25 mouse cellular contexts compared by ENCODE assay signal in the genomic region with DNA sequence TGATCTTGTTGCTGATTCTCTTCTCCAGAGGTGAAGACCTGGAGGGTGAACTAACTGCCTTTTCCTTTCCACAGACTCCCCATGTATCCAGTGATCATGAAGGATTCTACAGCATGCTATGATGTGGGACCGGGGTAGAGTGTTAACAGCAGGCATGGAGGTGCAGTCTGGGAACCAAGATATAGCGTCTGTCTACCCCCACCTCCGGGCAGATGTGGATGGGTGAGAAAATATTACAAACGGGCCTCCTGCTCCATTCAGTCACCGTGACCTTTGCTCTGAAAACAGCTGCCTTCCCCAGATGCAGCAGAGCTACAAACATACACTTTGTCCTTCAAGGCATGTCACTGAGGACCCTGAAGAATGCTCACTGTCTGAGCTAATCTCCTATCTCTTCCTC.
A peak's percentile ranks its signal among the peaks of the same experiment; 100 is the strongest.
DNase-seq lines count a peak whose midpoint lies in the region; ATAC-seq and TF ChIP-seq lines count a peak whose summit lies in the region.
"Had no signal": no experiment of that assay in that cellular context is flagged by ENCODE, and none has a peak within 500 bp of the region (broad histone marks: within the 10 kb centered on the region; RNA-seq: fewer than 3 reads in every experiment).

No protein-coding gene starts in this region.

- no peak for TF ChIP-seq POLR2A in testis, adult 2 months (IDR thresholded peaks at IDR 0.05; ENCODE audit: control insufficient read depth, low read depth, low read length)

- H3K4me2 ChIP-seq in hindbrain, embryonic 16.5 days (ENCODE audit: low read length), result no peak overlapping the region
- no peak overlapping the region for H3K4me2 ChIP-seq in intestine, embryonic 16.5 days (ENCODE audit: low read depth, low read length)
- no peak overlapping the region for H3K4me2 ChIP-seq in intestine, postnatal 0 days (replicated peaks; ENCODE audit: low read depth)
- H3K4me2 ChIP-seq: embryonic facial prominence, embryonic 12.5 days; forebrain, embryonic 13.5 days had no signal

- no peak for ATAC-seq in hindbrain, embryonic 16.5 days
- peak; percentile 56; the same call in 1 of the 2 replicates for ATAC-seq in intestine, embryonic 16.5 days
- ATAC-seq in intestine, postnatal 0 days, result no peak
- ATAC-seq: activated CD4-positive, CD25-positive, alpha-beta regulatory T cell, adult 4 months; CD4-positive, CD25-positive, alpha-beta regulatory T cell, adult 4 months; forebrain, embryonic 13.5 days; Patski had no signal

- H3K4me1 ChIP-seq in hindbrain, embryonic 10.5 days (replicated peaks), result no peaks in the 10 kb centered on the region
- no peaks in the 10 kb centered on the region for H3K4me1 ChIP-seq in hindbrain, embryonic 16.5 days (ENCODE audit: control insufficient read depth, insufficient read depth, low read depth, low read length)
- H3K4me1 ChIP-seq in intestine, embryonic 16.5 days (ENCODE audit: control insufficient read depth, insufficient read depth, low read length), result peaks cover 4% of the 10 kb centered on the region; the same call in 1 of the 2 replicates
- no peaks in the 10 kb centered on the region for H3K4me1 ChIP-seq in intestine, postnatal 0 days (replicated peaks; ENCODE audit: control insufficient read depth, insufficient read depth, low read length)
- H3K4me1 ChIP-seq in testis, adult 2 months (ENCODE audit: control insufficient read depth, insufficient read depth, low read length), result peaks cover 7% of the 10 kb centered on the region
- H3K4me1 ChIP-seq: embryonic facial prominence, embryonic 12.5 days had no signal

- no peaks in the 10 kb centered on the region for H3K27me3 ChIP-seq in hindbrain, embryonic 10.5 days (ENCODE audit: insufficient read depth, poor library complexity, severe bottlenecking)
- no peaks in the 10 kb centered on the region for H3K27me3 ChIP-seq in hindbrain, embryonic 16.5 days (replicated peaks; ENCODE audit: control insufficient read depth, insufficient read depth, low read length)
- no peaks in the 10 kb centered on the region for H3K27me3 ChIP-seq in intestine, embryonic 16.5 days (replicated peaks; ENCODE audit: control insufficient read depth, insufficient read depth, low read length)
- H3K27me3 ChIP-seq in intestine, postnatal 0 days (replicated peaks; ENCODE audit: control insufficient read depth, insufficient read depth, low read length), result no peaks in the 10 kb centered on the region
- H3K27me3 ChIP-seq in testis, adult 2 months (ENCODE audit: control insufficient read depth, insufficient read depth, low read length), result no peaks in the 10 kb centered on the region
- H3K27me3 ChIP-seq: CH12.LX; embryonic facial prominence, embryonic 12.5 days; forebrain, embryonic 13.5 days; Patski had no signal

- 0 out of 2 replicates have a peak overlapping the region, but pooled peaks have one; percentile 12 for H3K27ac ChIP-seq in hindbrain, embryonic 10.5 days
- H3K27ac ChIP-seq in hindbrain, embryonic 16.5 days (ENCODE audit: low read depth, low read length), result no peak overlapping the region
- no peak overlapping the region for H3K27ac ChIP-seq in intestine, embryonic 16.5 days (ENCODE audit: low read length)
- no peak overlapping the region for H3K27ac ChIP-seq in intestine, postnatal 0 days (ENCODE audit: low read depth, low read length)
- H3K27ac ChIP-seq in testis, adult 2 months (ENCODE audit: control insufficient read depth, insufficient read depth, low read depth, low read length), result no peak overlapping the region
- H3K27ac ChIP-seq: embryonic facial prominence, embryonic 10.5 days; embryonic facial prominence, embryonic 12.5 days; forebrain, embryonic 13.5 days had no signal

- peak; percentile 51 for DNase-seq in heart, adult 11 months
- DNase-seq in heart, postnatal 4 days, result no peak
- no peak for DNase-seq in hindbrain, embryonic 10.5 days (ENCODE audit: low spot score)
- DNase-seq in testis, postnatal 14 days (ENCODE audit: low spot score), result no peak
- DNase-seq: adrenal gland, adult 8-10 months; adrenal gland, postnatal 14 days; adrenal gland, postnatal 36 days; B cell, adult 2 months; cerebellum, adult 11-12 months; cerebellum, adult 2 months; cerebellum, adult 9-10 months; cerebellum, postnatal 10 days; cerebellum, postnatal 25 days had no signal

- peaks cover 47% of the 10 kb centered on the region for H3K36me3 ChIP-seq in hindbrain, embryonic 10.5 days
- peaks cover 10% of the 10 kb centered on the region for H3K36me3 ChIP-seq in hindbrain, embryonic 16.5 days (ENCODE audit: control insufficient read depth, insufficient read depth, low read length)
- peaks cover 4% of the 10 kb centered on the region for H3K36me3 ChIP-seq in intestine, embryonic 16.5 days (ENCODE audit: control insufficient read depth, insufficient read depth, low read length)
- peaks cover 29% of the 10 kb centered on the region for H3K36me3 ChIP-seq in intestine, postnatal 0 days (ENCODE audit: control insufficient read depth, insufficient read depth)
- H3K36me3 ChIP-seq in testis, adult 2 months (ENCODE audit: control insufficient read depth, insufficient read depth, low read length), result no peaks in the 10 kb centered on the region
- H3K36me3 ChIP-seq: G1E had no signal

- no peak overlapping the region for H3K9ac ChIP-seq in hindbrain, embryonic 16.5 days (ENCODE audit: low read depth, low read length)
- no peak overlapping the region for H3K9ac ChIP-seq in intestine, embryonic 16.5 days (ENCODE audit: low read depth, low read length)
- H3K9ac ChIP-seq in intestine, postnatal 0 days (ENCODE audit: low read depth, low read length), result no peak overlapping the region
- H3K9ac ChIP-seq: embryonic facial prominence, embryonic 12.5 days; forebrain, embryonic 13.5 days had no signal

- TF ChIP-seq CTCF in intestine, postnatal 0 days (IDR thresholded peaks at IDR 0.05; ENCODE audit: low read depth), result no peak
- no peak for TF ChIP-seq CTCF in testis, adult 2 months (IDR thresholded peaks at IDR 0.05; ENCODE audit: control insufficient read depth, insufficient read depth, insufficient replicate concordance, low read depth, low read length)

- no peak overlapping the region for H3K4me3 ChIP-seq in hindbrain, embryonic 10.5 days
- no peak overlapping the region for H3K4me3 ChIP-seq in hindbrain, embryonic 16.5 days (ENCODE audit: low read length)
- H3K4me3 ChIP-seq in intestine, embryonic 16.5 days (ENCODE audit: low read length), result no peak overlapping the region
- H3K4me3 ChIP-seq in intestine, postnatal 0 days (ENCODE audit: low read depth, low read length), result no peak overlapping the region
- peak overlapping the region; percentile 78 for H3K4me3 ChIP-seq in testis, adult 2 months (ENCODE audit: control insufficient read depth, low read depth, low read length)
- H3K4me3 ChIP-seq: embryonic facial prominence, embryonic 10.5 days; embryonic facial prominence, embryonic 12.5 days; forebrain, embryonic 13.5 days had no signal

- WGBS in hindbrain, embryonic 10.5 days, result 54% methylated on average over 5 of the region's 5 CpGs
- 70% methylated on average over 5 of the region's 5 CpGs for WGBS in hindbrain, embryonic 16.5 days
- WGBS in intestine, embryonic 16.5 days, result 48% methylated on average over 5 of the region's 5 CpGs
- 37% methylated on average over 5 of the region's 5 CpGs for WGBS in intestine, postnatal 0 days

- H3K9me3 ChIP-seq in hindbrain, embryonic 10.5 days, result no peaks in the 10 kb centered on the region
- no peaks in the 10 kb centered on the region for H3K9me3 ChIP-seq in hindbrain, embryonic 16.5 days (ENCODE audit: control insufficient read depth, low read length)
- no peaks in the 10 kb centered on the region for H3K9me3 ChIP-seq in intestine, embryonic 16.5 days (ENCODE audit: control insufficient read depth, low read length)
- no peaks in the 10 kb centered on the region for H3K9me3 ChIP-seq in intestine, postnatal 0 days (ENCODE audit: control insufficient read depth)
- H3K9me3 ChIP-seq: embryonic facial prominence, embryonic 10.5 days; embryonic facial prominence, embryonic 12.5 days; forebrain, embryonic 13.5 days had no signal
